13 mouse cellular contexts compared by ENCODE assay signal in genomic region chr11:99136361-99136760, GRCm38 (mm10). TPM values are rescaled to one million over a fixed set of nuclear protein-coding genes. Genes with fewer than 3 reads are reported as not detected.
DNase-seq lines count a peak whose midpoint lies in the region; ATAC-seq lines count a peak whose summit lies in the region.
"Had no signal": no experiment of that assay in that cellular context is flagged by ENCODE, and none has a peak within 500 bp of the region (broad histone marks: within the 10 kb centered on the region; RNA-seq: fewer than 3 reads in every experiment).

No protein-coding gene starts in this region.

- H3K9me3 ChIP-seq in heart, embryonic 16.5 days (replicated peaks; ENCODE audit: control insufficient read depth, low read length) = no peaks in the 10 kb centered on the region
- no peaks in the 10 kb centered on the region for H3K9me3 ChIP-seq in embryonic facial prominence, embryonic 11.5 days (replicated peaks; ENCODE audit: control insufficient read depth, low read length)
- H3K9me3 ChIP-seq: heart, embryonic 15.5 days; midbrain, embryonic 12.5 days had no signal

- H3K4me3 ChIP-seq in heart, embryonic 16.5 days (ENCODE audit: low read length) = no peak overlapping the region
- no peak overlapping the region for H3K4me3 ChIP-seq in embryonic facial prominence, embryonic 11.5 days (ENCODE audit: low read depth, low read length)
- H3K4me3 ChIP-seq: heart, embryonic 15.5 days; midbrain, embryonic 12.5 days had no signal

- no peak overlapping the region for H3K4me2 ChIP-seq in heart, embryonic 16.5 days (ENCODE audit: low read depth, low read length)
- no peak overlapping the region for H3K4me2 ChIP-seq in embryonic facial prominence, embryonic 11.5 days (ENCODE audit: low read depth, low read length)
- H3K4me2 ChIP-seq: heart, embryonic 15.5 days; midbrain, embryonic 12.5 days had no signal

- no peak for DNase-seq in heart, adult 8-10 months (ENCODE audit: low spot score)
- peak; percentile 87 for DNase-seq in CD4-positive helper T cell, adult 2 months (ENCODE audit: low read depth, low spot score)
- DNase-seq in embryonic facial prominence, embryonic 11.5 days (ENCODE audit: low spot score) = no peak
- DNase-seq in naive thymus-derived CD4-positive, alpha-beta T cell, adult 2 months (ENCODE audit: low read depth) = peak; percentile 88
- DNase-seq in cerebellum, adult 11 months = no peak
- DNase-seq in adrenal gland, adult (ENCODE audit: inconsistent age in 2 of 2, low spot score in 1 of 2) = no peak
- DNase-seq: kidney, adult 9 months had no signal

- ATAC-seq in heart, embryonic 16.5 days (replicated peaks; ENCODE audit: extremely low read depth, insufficient read depth, low FRiP score) = 0 out of 2 replicates have a peak, but pooled peaks have one; percentile 38
- no peak for ATAC-seq in embryonic facial prominence, embryonic 11.5 days (replicated peaks; ENCODE audit: insufficient number of reproducible peaks, low FRiP score, low TSS enrichment, low read depth)
- ATAC-seq in erythroblast, adult 5-6 weeks (replicated peaks; ENCODE audit: low FRiP score, poor library complexity, severe bottlenecking) = no peak

- no peak overlapping the region for H3K27ac ChIP-seq in heart, embryonic 16.5 days (ENCODE audit: low read length)
- no peak overlapping the region for H3K27ac ChIP-seq in embryonic facial prominence, embryonic 11.5 days (replicated peaks; ENCODE audit: low read depth, low read length)
- H3K27ac ChIP-seq: heart, embryonic 15.5 days; liver, embryonic 14.5 days; midbrain, embryonic 12.5 days had no signal

- H3K9ac ChIP-seq in heart, embryonic 16.5 days (ENCODE audit: low read length) = no peak overlapping the region
- 0 out of 2 replicates have a peak overlapping the region, but pooled peaks have one; percentile 11 for H3K9ac ChIP-seq in embryonic facial prominence, embryonic 11.5 days (replicated peaks; ENCODE audit: low read length)
- H3K9ac ChIP-seq: heart, embryonic 15.5 days; liver, embryonic 14.5 days; midbrain, embryonic 12.5 days had no signal

- H3K36me3 ChIP-seq in heart, embryonic 16.5 days (ENCODE audit: control insufficient read depth, insufficient read depth) = no peaks in the 10 kb centered on the region
- no peaks in the 10 kb centered on the region for H3K36me3 ChIP-seq in embryonic facial prominence, embryonic 11.5 days (replicated peaks; ENCODE audit: control insufficient read depth, insufficient read depth, low read depth, low read length)
- H3K36me3 ChIP-seq: heart, embryonic 15.5 days; midbrain, embryonic 12.5 days had no signal

- peaks cover 20% of the 10 kb centered on the region for H3K4me1 ChIP-seq in heart, embryonic 16.5 days (ENCODE audit: control insufficient read depth, insufficient read depth, low read length)
- peaks cover 21% of the 10 kb centered on the region for H3K4me1 ChIP-seq in embryonic facial prominence, embryonic 11.5 days (ENCODE audit: control insufficient read depth, insufficient read depth, low read length)

- 49% methylated on average over 3 of the region's 3 CpGs for WGBS in heart, embryonic 16.5 days
- 60% methylated on average over 3 of the region's 3 CpGs for WGBS in embryonic facial prominence, embryonic 11.5 days

- H3K27me3 ChIP-seq in heart, embryonic 16.5 days (ENCODE audit: control insufficient read depth, insufficient read depth, low read length) = no peaks in the 10 kb centered on the region
- H3K27me3 ChIP-seq in embryonic facial prominence, embryonic 11.5 days (ENCODE audit: control insufficient read depth, insufficient read depth, low read length) = no peaks in the 10 kb centered on the region
- H3K27me3 ChIP-seq: heart, embryonic 15.5 days; midbrain, embryonic 12.5 days had no signal

RNA-seq across cellular contexts. Expression of gene Ccr7, which starts 18.5 kb away (rescaled TPM):
- polyA plus RNA-seq in heart, embryonic 16.5 days (2015; fragmentation: Nextera tagmentation; extraction: Ambion mirVana) = 0.69 and 1.5 TPM in 2 replicates
- total RNA-seq in heart, adult 8-10 months (2022) = under 1 TPM in 3 of 4 experiments, not detected in 1; 0.14 to 0.57 (median 0.25) TPM
- 0.31 and 0.60 TPM in 2 replicates for polyA plus RNA-seq in embryonic facial prominence, embryonic 11.5 days (2014; fragmentation: Nextera tagmentation; extraction: Ambion mirVana)
- 1.0 and 2.9 TPM in 2 replicates for total RNA-seq in erythroblast, adult 5-6 weeks (2015; ENCODE audit: low replicate concordance)
- 0.60 and 0.98 TPM in 2 replicates for total RNA-seq in erythroblast, adult 5-6 weeks (2017; ENCODE audit: low replicate concordance)
- total RNA-seq: layer of hippocampus, postnatal 14 days had no signal

RNA-seq across cellular contexts. Expression of gene Tns4, which starts 47.3 kb away (rescaled TPM):
- polyA plus RNA-seq in heart, embryonic 16.5 days (2015; fragmentation: Nextera tagmentation; extraction: Ambion mirVana) = 0.06 and 0.71 TPM in 2 replicates
- total RNA-seq in heart, adult 8-10 months (2022) = under 1 TPM; 0.06 to 0.43 (median 0.16) TPM
- polyA plus RNA-seq in embryonic facial prominence, embryonic 11.5 days (2014; fragmentation: Nextera tagmentation; extraction: Ambion mirVana) = 0.22 and 0.86 TPM in 2 replicates
- 0.77 TPM in 1 of 2 replicates, not detected in the other for total RNA-seq in erythroblast, adult 5-6 weeks (2015; ENCODE audit: low replicate concordance)
- total RNA-seq in erythroblast, adult 5-6 weeks (2017; ENCODE audit: low replicate concordance) = 0.42 TPM in 1 of 2 replicates, not detected in the other

Comparison
In these comparisons a context has a peak if more than half of its experiments do, and no peak if none do; other contexts are left out.
1. DNase-seq: peak in CD4-positive helper T cell, adult 2 months (single experiment) and naive thymus-derived CD4-positive, alpha-beta T cell, adult 2 months (single experiment); none in heart, adult 8-10 months (single experiment), embryonic facial prominence, embryonic 11.5 days (single experiment), cerebellum, adult 11 months (single experiment) and adrenal gland, adult (0 of 2).